Mouse (Mus musculus) MEL (cell line): ENCODE data around the gene Nmi. TPM values are rescaled to one million over a fixed set of nuclear protein-coding genes. Genes with fewer than 3 reads are reported as not detected.

Experiments
- DNase-seq: peaks from one replicate; pipeline ENCODE4 v3.0.0; 2011; ENCODE audit warnings: low read depth, low spot score
- H3K27ac ChIP-seq: 2 replicates; pipeline ENCODE4 v1.5.1; 2012; ENCODE audit warnings: low read depth, mild to moderate bottlenecking, control low read depth, low read length, moderate library complexity; ENCODE audit not compliant: control insufficient read depth
- H3K27me3 ChIP-seq, 2 experiments: fragments of 150-350 bp in 1 of 2; sonication (generic) in 1 of 2; 2 replicates each; pipeline ENCODE4 v1.6.1; 2012; ENCODE audit warnings: low read length in 2 of 2, mild to moderate bottlenecking in 2 of 2, improper control_type of control experiment in 1 of 2, moderate library complexity in 1 of 2; ENCODE audit not compliant: insufficient read depth in 2 of 2, control insufficient read depth in 1 of 2
- H3K36me3 ChIP-seq, 2 experiments: 2 replicates each; pipeline ENCODE4 v1.6.1; 2012 to 2014; ENCODE audit warnings: low read length in 2 of 2, improper control_type of control experiment in 1 of 2, inconsistent platforms in 1 of 2, mild to moderate bottlenecking in 1 of 2; ENCODE audit not compliant: insufficient read depth in 2 of 2, control insufficient read depth in 1 of 2
- H3K4me1 ChIP-seq, 2 experiments: fragments of 150-350 bp in 1 of 2; sonication (generic) in 1 of 2; 2 replicates each; pipeline ENCODE4 v1.6.1; 2012; ENCODE audit warnings: low read length in 2 of 2, improper control_type of control experiment in 1 of 2, mild to moderate bottlenecking in 1 of 2; ENCODE audit not compliant: insufficient read depth in 2 of 2, control insufficient read depth in 1 of 2
- H3K4me3 ChIP-seq, 2 experiments: fragments of 150-350 bp in 1 of 2; sonication (generic) in 1 of 2; 2 replicates each; pipeline ENCODE4 v1.5.1; 2012; ENCODE audit warnings: low read depth in 2 of 2, low read length in 2 of 2, mild to moderate bottlenecking in 2 of 2, moderate library complexity in 2 of 2, control low read depth in 1 of 2, improper control_type of control experiment in 1 of 2; ENCODE audit not compliant: control insufficient read depth in 1 of 2, insufficient read depth in 1 of 2
- H3K79me2 ChIP-seq: 2 replicates; pipeline ENCODE4 v1.6.1; 2012; ENCODE audit warnings: mild to moderate bottlenecking, low read length, moderate library complexity; ENCODE audit not compliant: control insufficient read depth, poor library complexity, insufficient read depth
- H3K9ac ChIP-seq: 2 replicates; pipeline ENCODE4 v1.6.1; 2012; ENCODE audit warnings: low read depth, mild to moderate bottlenecking, control low read depth, low read length, moderate library complexity; ENCODE audit not compliant: control insufficient read depth, poor library complexity, severe bottlenecking
- H3K9me3 ChIP-seq: fragments of 150-350 bp; sonication (generic); replicated peaks from 2 replicates; pipeline ENCODE4 v1.6.1; 2012; ENCODE audit warnings: mild to moderate bottlenecking, low read length, improper control_type of control experiment, moderate library complexity; ENCODE audit not compliant: insufficient read depth
- BHLHE40 ChIP-seq: IDR thresholded peaks from 2 replicates; pipeline ENCODE4 v1.6.1; 2012; ENCODE audit warnings: low read depth, mild to moderate bottlenecking, inconsistent platforms, low read length, improper control_type of control experiment, borderline replicate concordance
- CHD1 ChIP-seq: IDR thresholded peaks from 2 replicates; pipeline ENCODE4 v1.6.1; 2012; ENCODE audit warnings: low read depth, mild to moderate bottlenecking, inconsistent platforms, low read length, improper control_type of control experiment
- CTCF ChIP-seq, 3 experiments: IDR thresholded peaks in 2 of 3; conservative IDR thresholded peaks in 1 of 3; 2 replicates each; pipeline ENCODE4 v1.5.1; 2011 to 2012; ENCODE audit warnings: low read length in 3 of 3, low read depth in 2 of 3, mild to moderate bottlenecking in 2 of 3, improper control_type of control experiment in 1 of 3, inconsistent platforms in 1 of 3, mixed read lengths in 1 of 3, moderate library complexity in 1 of 3; ENCODE audit not compliant: control insufficient read depth in 1 of 3, insufficient read depth in 1 of 3, poor library complexity in 1 of 3, severe bottlenecking in 1 of 3
- ELF1 ChIP-seq: IDR thresholded peaks from 2 replicates; pipeline ENCODE4 v1.6.1; 2014; ENCODE audit warnings: low read depth, mild to moderate bottlenecking, inconsistent platforms, low read length, improper control_type of control experiment, moderate library complexity
- EP300 ChIP-seq, 2 experiments: IDR thresholded peaks; 2 replicates each; pipeline ENCODE4 v1.6.1; 2011; ENCODE audit warnings: improper control_type of control experiment in 2 of 2, low read length in 2 of 2, low read depth in 1 of 2, mild to moderate bottlenecking in 1 of 2
- GATA1 ChIP-seq: IDR thresholded peaks from 2 replicates; pipeline ENCODE4 v1.6.1; 2011; ENCODE audit warnings: low read depth, low read length, improper control_type of control experiment
- JUND ChIP-seq: IDR thresholded peaks from 2 replicates; pipeline ENCODE4 v1.6.1; 2011; ENCODE audit warnings: low read depth, mild to moderate bottlenecking, improper control_type of control experiment, low read length
- MAFK ChIP-seq: IDR thresholded peaks from 2 replicates; pipeline ENCODE4 v1.6.1; 2011; ENCODE audit warnings: low read depth, mild to moderate bottlenecking, low read length, improper control_type of control experiment, borderline replicate concordance
- MAX ChIP-seq: IDR thresholded peaks from 2 replicates; pipeline ENCODE4 v1.6.1; 2011; ENCODE audit warnings: low read length, improper control_type of control experiment
- MAZ ChIP-seq: IDR thresholded peaks from 2 replicates; pipeline ENCODE4 v1.6.1; 2012; ENCODE audit warnings: low read depth, mild to moderate bottlenecking, inconsistent platforms, low read length, improper control_type of control experiment
- MYC ChIP-seq: IDR thresholded peaks from 2 replicates; pipeline ENCODE4 v1.6.1; 2011; ENCODE audit warnings: low read depth, mild to moderate bottlenecking, low read length, improper control_type of control experiment, moderate library complexity
- NRF1 ChIP-seq: IDR thresholded peaks from 2 replicates; pipeline ENCODE4 v1.6.1; 2014; ENCODE audit warnings: low read depth, mild to moderate bottlenecking, inconsistent platforms, low read length, improper control_type of control experiment, moderate library complexity; ENCODE audit not compliant: poor library complexity, insufficient read depth, severe bottlenecking
- POLR2A ChIP-seq, 2 experiments: IDR thresholded peaks; 2 replicates each; pipeline ENCODE4 v1.6.1; 2011 to 2012; ENCODE audit warnings: low read length in 2 of 2, mild to moderate bottlenecking in 2 of 2, control low read depth in 1 of 2, improper control_type of control experiment in 1 of 2, low read depth in 1 of 2, moderate library complexity in 1 of 2; ENCODE audit not compliant: control insufficient read depth in 1 of 2, insufficient read depth in 1 of 2, poor library complexity in 1 of 2
- RCOR1 ChIP-seq: IDR thresholded peaks from 2 replicates; pipeline ENCODE4 v1.6.1; 2012; ENCODE audit warnings: low read depth, mild to moderate bottlenecking, inconsistent platforms, low read length, improper control_type of control experiment
- SIN3A ChIP-seq: IDR thresholded peaks from 2 replicates; pipeline ENCODE4 v1.6.1; 2012; ENCODE audit warnings: low read length, improper control_type of control experiment, inconsistent platforms
- SMC3 ChIP-seq: IDR thresholded peaks from 2 replicates; pipeline ENCODE4 v1.6.1; 2011; ENCODE audit warnings: low read depth, low read length, improper control_type of control experiment
- TAL1 ChIP-seq: IDR thresholded peaks from 2 replicates; pipeline ENCODE4 v1.6.1; 2012; ENCODE audit warnings: mild to moderate bottlenecking, inconsistent platforms, low read length, moderate library complexity, mixed read lengths
- TCF12 ChIP-seq: IDR thresholded peaks from 2 replicates; pipeline ENCODE4 v1.6.1; 2014; ENCODE audit warnings: low read depth, mild to moderate bottlenecking, inconsistent platforms, low read length, improper control_type of control experiment, moderate library complexity
- UBTF ChIP-seq: IDR thresholded peaks from 2 replicates; pipeline ENCODE4 v1.6.1; 2012; ENCODE audit warnings: low read depth, mild to moderate bottlenecking, inconsistent platforms, low read length, improper control_type of control experiment, moderate library complexity, borderline replicate concordance; ENCODE audit not compliant: insufficient read depth
- ZC3H11A ChIP-seq: IDR thresholded peaks from 2 replicates; pipeline ENCODE4 v1.6.1; 2012; ENCODE audit warnings: low read depth, mild to moderate bottlenecking, inconsistent platforms, low read length, improper control_type of control experiment
- polyA plus RNA-seq, 2 experiments: library from polyadenylated mRNA; stranded (reverse) in 1 of 2; unstranded in 1 of 2; fragments of >175 nt in 1 of 2; fragments of >200 nt in 1 of 2; gene quantifications; 2 replicates each; pipeline versions ENCODE4 v1.2.1 to v1.2.4; 2012; ENCODE audit warnings: low replicate concordance in 2 of 2, low read depth in 1 of 2; ENCODE audit not compliant: insufficient read length in 2 of 2, insufficient read depth in 1 of 2, missing spikeins in 1 of 2
- total RNA-seq: library from RNA; depleted of rRNA; stranded (reverse); fragments of 300-350 nt; gene quantifications from 2 replicates; pipeline ENCODE4 v1.2.3, GENCODE M21; 2012

Gene Nmi
- total and polyA plus RNA-seq, 3 experiments = 12.1 to 14.1 TPM; not detected in 1

GRCm38 (mm10) chr2:51991447-51991846 lies 18.2 kb upstream of the Nmi start:
- H3K27me3 ChIP-seq = peaks cover 7 to 11% of the 10 kb centered on the region in 2 experiments; a peak in 3 of 4 replicates
- no peaks in the 10 kb centered on the region for H3K9me3 ChIP-seq
- TF ChIP-seq POLR2A (IDR thresholded peaks at IDR 0.05; ENCODE audit: control insufficient read depth in 1 of 2, insufficient read depth in 1 of 2, low read depth in 1 of 2, low read length in 2 of 2, poor library complexity in 1 of 2) (no peak), MAX (no peak), BHLHE40 (no peak), SMC3 (no peak), RCOR1 (no peak), NRF1 (no peak), JUND (no peak), UBTF (no peak), ELF1 (no peak), CHD1 (no peak), CTCF (IDR thresholded peaks at IDR 0.05 in 2 of 3, conservative IDR thresholded peaks at IDR 0.05 in 1 of 3; ENCODE audit: control insufficient read depth in 1 of 3, insufficient read depth in 1 of 3, low read depth in 2 of 3, low read length in 3 of 3, poor library complexity in 1 of 3, severe bottlenecking in 1 of 3) (no peak), MYC (no peak), TAL1 (no peak), GATA1 (no peak), TCF12 (no peak), SIN3A (no peak), EP300 (IDR thresholded peaks at IDR 0.05; ENCODE audit: low read depth in 1 of 2, low read length in 2 of 2) (no peak)
- no peak overlapping the region for H3K9ac ChIP-seq
- H3K4me1 ChIP-seq = no peaks in the 10 kb centered on the region
- H3K79me2 ChIP-seq = no peaks in the 10 kb centered on the region
- no peak overlapping the region for H3K27ac ChIP-seq
- H3K36me3 ChIP-seq = no peaks in the 10 kb centered on the region
- no peak for DNase-seq
- H3K4me3 ChIP-seq = no peak overlapping the region

GRCm38 (mm10) chr2:51989559-51989958 lies 16.3 kb upstream of the Nmi start:
- no peak overlapping the region for H3K27ac ChIP-seq
- H3K9ac ChIP-seq = no peak overlapping the region
- peaks cover 5 to 9% of the 10 kb centered on the region in 2 experiments; a peak in 3 of 4 replicates for H3K27me3 ChIP-seq
- H3K79me2 ChIP-seq = no peaks in the 10 kb centered on the region
- H3K36me3 ChIP-seq = no peaks in the 10 kb centered on the region
- no peaks in the 10 kb centered on the region for H3K9me3 ChIP-seq
- DNase-seq = no peak
- no peak overlapping the region for H3K4me3 ChIP-seq
- TF ChIP-seq MAZ = no peak
- TF ChIP-seq ZC3H11A = no peak
- TF ChIP-seq MAFK = no peak
- no peaks in the 10 kb centered on the region for H3K4me1 ChIP-seq
